Mouse (Mus musculus): ENCODE results near the gene Nhlrc3. TPM values are rescaled to one million over a fixed set of nuclear protein-coding genes. Genes with fewer than 3 reads are reported as not detected.

Gene Nhlrc3
- polyA plus RNA-seq, 1 experiment from 2014 or later, result 9.0 TPM

DNA sequence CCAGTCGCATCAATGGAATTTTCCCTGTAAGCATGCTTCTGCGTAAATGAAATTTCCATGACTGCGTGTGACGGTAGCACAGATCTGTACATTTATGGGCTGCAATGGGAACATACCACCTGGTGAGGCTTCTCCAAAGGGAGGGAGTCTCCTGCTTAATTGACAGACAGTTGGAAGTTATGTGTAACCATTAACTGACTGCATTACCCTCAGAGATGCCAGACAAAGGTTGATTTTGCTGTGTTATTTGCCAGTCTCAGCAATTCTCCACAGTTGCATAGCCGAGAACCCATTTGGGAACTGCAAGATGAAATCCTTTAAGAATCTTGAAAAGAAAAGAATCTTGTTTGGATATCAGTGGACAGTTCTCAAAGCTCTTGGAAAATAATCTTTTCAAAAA is 8.9 kb upstream of the Nhlrc3 start:
- H3K9me3 ChIP-seq (ENCODE audit: control insufficient read depth, low read length), result no peaks in the 10 kb centered on the region
- ATAC-seq (ENCODE audit: low FRiP score, low TSS enrichment), result no peak
- TF ChIP-seq CTCF (IDR thresholded peaks at IDR 0.05; ENCODE audit: low read depth) (no peak), EP300 (optimal IDR thresholded peaks at IDR 0.05) (no peak)
- peaks cover 31% of the 10 kb centered on the region for H3K36me3 ChIP-seq (ENCODE audit: control insufficient read depth, insufficient read depth, low read length)
- no peak overlapping the region for H3K9ac ChIP-seq (ENCODE audit: low read length)
- WGBS, result 96% methylated on average over 5 of the region's 5 CpGs
- no peak overlapping the region for H3K4me3 ChIP-seq (ENCODE audit: low read depth, low read length)
- H3K4me2 ChIP-seq (replicated peaks; ENCODE audit: low read depth), result no peak overlapping the region
- DNase-seq (ENCODE audit: low spot score), result no peak
- no peaks in the 10 kb centered on the region for H3K27me3 ChIP-seq (ENCODE audit: control insufficient read depth, insufficient read depth, low read length)
- H3K27ac ChIP-seq (replicated peaks), result no peak overlapping the region
- H3K4me1 ChIP-seq (replicated peaks; ENCODE audit: control insufficient read depth, insufficient read depth), result no peaks in the 10 kb centered on the region

DNA sequence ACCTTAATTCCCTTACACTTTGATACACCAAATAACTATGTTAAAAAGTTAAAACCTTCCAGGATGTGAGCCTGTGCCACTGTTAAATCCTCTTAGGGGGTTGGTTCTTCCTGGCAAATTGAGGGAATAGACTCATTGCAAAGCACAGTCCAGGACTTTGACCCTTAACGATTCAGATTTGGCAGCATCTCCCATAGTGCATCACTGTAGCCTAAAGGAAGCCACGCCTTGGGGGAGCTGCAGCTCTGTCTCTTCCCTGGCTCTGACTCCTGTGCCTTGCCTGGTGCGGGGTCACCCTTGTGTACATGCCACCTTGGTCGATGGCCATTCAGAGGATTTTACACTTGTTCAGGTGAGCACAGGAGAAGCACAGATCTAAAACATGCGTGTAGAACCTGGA is 6.5 kb upstream of the Nhlrc3 start:
- peaks cover 27% of the 10 kb centered on the region for H3K36me3 ChIP-seq (ENCODE audit: control insufficient read depth, insufficient read depth, low read length)
- no peak for ATAC-seq (ENCODE audit: low FRiP score, low TSS enrichment)
- no peaks in the 10 kb centered on the region for H3K27me3 ChIP-seq (ENCODE audit: control insufficient read depth, insufficient read depth, low read length)
- no peaks in the 10 kb centered on the region for H3K9me3 ChIP-seq (ENCODE audit: control insufficient read depth, low read length)
- TF ChIP-seq EP300 (optimal IDR thresholded peaks at IDR 0.05) (no peak), CTCF (IDR thresholded peaks at IDR 0.05; ENCODE audit: low read depth) (no peak)
- no peak for DNase-seq (ENCODE audit: low spot score)
- no peak overlapping the region for H3K9ac ChIP-seq (ENCODE audit: low read length)
- no peaks in the 10 kb centered on the region for H3K4me1 ChIP-seq (replicated peaks; ENCODE audit: control insufficient read depth, insufficient read depth)
- H3K4me2 ChIP-seq (replicated peaks; ENCODE audit: low read depth), result no peak overlapping the region
- H3K27ac ChIP-seq (replicated peaks), result no peak overlapping the region
- WGBS, result 88% methylated on average over 5 of the region's 5 CpGs
- H3K4me3 ChIP-seq (ENCODE audit: low read depth, low read length), result no peak overlapping the region

DNA sequence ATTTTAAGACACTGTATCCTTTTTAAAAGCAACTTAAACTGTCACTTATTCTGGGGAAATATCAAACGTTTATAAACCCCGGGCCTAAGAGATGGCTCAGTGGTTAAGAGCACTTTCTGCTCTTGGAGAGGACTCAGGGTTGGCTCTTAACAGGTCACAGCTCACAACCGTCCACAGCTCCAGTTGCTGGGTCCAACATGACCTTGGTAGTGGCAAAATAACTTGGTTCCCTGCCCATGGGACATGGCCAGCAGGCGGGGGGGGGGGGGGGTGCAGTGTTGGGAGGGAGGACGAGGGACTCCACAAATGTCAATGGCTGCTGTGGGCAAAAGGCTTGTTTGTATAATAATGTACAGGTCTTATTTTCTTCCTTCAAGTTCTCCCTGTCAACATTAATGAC is 4.2 kb upstream of the Nhlrc3 start:
- H3K4me2 ChIP-seq (replicated peaks; ENCODE audit: low read depth), result no peak overlapping the region
- DNase-seq (ENCODE audit: low spot score) (no peak), ATAC-seq (ENCODE audit: low FRiP score, low TSS enrichment) (no peak)
- 63% methylated on average over 5 of the region's 5 CpGs for WGBS
- TF ChIP-seq EP300 (optimal IDR thresholded peaks at IDR 0.05) (no peak), CTCF (IDR thresholded peaks at IDR 0.05; ENCODE audit: low read depth) (no peak)
- no peak overlapping the region for H3K9ac ChIP-seq (ENCODE audit: low read length)
- no peaks in the 10 kb centered on the region for H3K4me1 ChIP-seq (replicated peaks; ENCODE audit: control insufficient read depth, insufficient read depth)
- H3K9me3 ChIP-seq (ENCODE audit: control insufficient read depth, low read length), result no peaks in the 10 kb centered on the region
- H3K27ac ChIP-seq (replicated peaks), result no peak overlapping the region
- no peaks in the 10 kb centered on the region for H3K27me3 ChIP-seq (ENCODE audit: control insufficient read depth, insufficient read depth, low read length)
- no peak overlapping the region for H3K4me3 ChIP-seq (ENCODE audit: low read depth, low read length)
- peaks cover 12% of the 10 kb centered on the region for H3K36me3 ChIP-seq (ENCODE audit: control insufficient read depth, insufficient read depth, low read length)

DNA sequence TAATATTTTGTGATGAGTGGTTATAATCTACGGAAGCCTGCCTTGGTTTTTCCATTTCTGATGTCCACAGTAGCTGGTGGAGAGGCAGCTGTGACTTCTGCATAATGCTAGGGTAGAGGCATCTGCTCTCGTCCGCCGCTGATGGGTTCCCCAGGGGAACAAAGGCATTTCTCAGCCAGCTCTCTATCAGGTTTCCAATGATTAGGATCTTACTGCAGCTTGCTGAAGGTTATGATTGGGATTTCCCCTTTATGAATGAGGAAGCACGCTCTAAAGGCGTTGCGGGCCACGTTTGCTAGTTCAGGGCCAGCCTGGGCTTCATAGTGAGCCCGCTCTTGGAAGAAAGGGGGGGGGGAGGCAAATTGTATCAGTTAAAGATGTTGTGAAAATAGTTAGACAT is 3.3 kb upstream of the Nhlrc3 start:
- 0 out of 2 replicates have a peak overlapping the region, but pooled peaks have one; percentile 3 for H3K4me2 ChIP-seq (replicated peaks; ENCODE audit: low read depth)

DNA sequence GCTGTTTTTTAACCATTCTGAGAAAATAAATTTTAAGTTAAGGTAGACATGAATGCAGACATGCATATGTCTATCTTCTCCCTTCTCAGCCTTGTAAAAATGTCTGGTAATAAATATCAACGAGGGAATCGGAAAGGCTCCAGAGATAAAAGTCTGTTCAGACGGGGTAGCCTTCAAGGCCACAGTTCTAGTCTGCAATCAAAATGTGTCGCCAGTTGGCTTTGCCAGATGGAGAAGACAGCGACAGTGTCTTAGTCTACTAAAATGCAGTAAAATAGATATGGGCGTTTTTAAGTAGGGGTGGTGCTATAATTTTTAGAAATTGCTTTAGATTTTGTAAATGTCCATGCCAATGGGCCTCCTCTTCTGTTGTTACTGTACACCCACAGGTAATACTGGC is 2.2 kb upstream of the Nhlrc3 start:
- TF ChIP-seq EP300 (optimal IDR thresholded peaks at IDR 0.05) (no peak), CTCF (IDR thresholded peaks at IDR 0.05; ENCODE audit: low read depth) (no peak)
- no peak overlapping the region for H3K27ac ChIP-seq (replicated peaks)
- H3K27me3 ChIP-seq (ENCODE audit: control insufficient read depth, insufficient read depth, low read length), result no peaks in the 10 kb centered on the region
- no peaks in the 10 kb centered on the region for H3K4me1 ChIP-seq (replicated peaks; ENCODE audit: control insufficient read depth, insufficient read depth)
- 0 out of 2 replicates have a peak overlapping the region, but pooled peaks have one; percentile 95 for H3K4me3 ChIP-seq (ENCODE audit: low read depth, low read length)
- WGBS, result 33% methylated on average over 6 of the region's 6 CpGs
- H3K9ac ChIP-seq (ENCODE audit: low read length), result no peak overlapping the region
- H3K36me3 ChIP-seq (ENCODE audit: control insufficient read depth, insufficient read depth, low read length), result peaks cover 3% of the 10 kb centered on the region; the same call in 1 of the 2 replicates
- DNase-seq (ENCODE audit: low spot score), result no peak
- ATAC-seq (ENCODE audit: low FRiP score, low TSS enrichment), result no peak
- peak overlapping the region; percentile 31 for H3K4me2 ChIP-seq (replicated peaks; ENCODE audit: low read depth)
- H3K9me3 ChIP-seq (ENCODE audit: control insufficient read depth, low read length), result no peaks in the 10 kb centered on the region

More for the DNA sequence above, 3.3 kb upstream of the Nhlrc3 start:
- H3K9ac ChIP-seq (ENCODE audit: low read length), result no peak overlapping the region
- no peaks in the 10 kb centered on the region for H3K9me3 ChIP-seq (ENCODE audit: control insufficient read depth, low read length)
- H3K4me1 ChIP-seq (replicated peaks; ENCODE audit: control insufficient read depth, insufficient read depth), result no peaks in the 10 kb centered on the region
- 75% methylated on average over 9 of the region's 9 CpGs for WGBS
- H3K27me3 ChIP-seq (ENCODE audit: control insufficient read depth, insufficient read depth, low read length), result no peaks in the 10 kb centered on the region
- H3K36me3 ChIP-seq (ENCODE audit: control insufficient read depth, insufficient read depth, low read length), result peaks cover 11% of the 10 kb centered on the region
- no peak for ATAC-seq (ENCODE audit: low FRiP score, low TSS enrichment)
- TF ChIP-seq EP300 (optimal IDR thresholded peaks at IDR 0.05) (no peak), CTCF (IDR thresholded peaks at IDR 0.05; ENCODE audit: low read depth) (no peak)
- DNase-seq (ENCODE audit: low spot score), result no peak
- H3K4me3 ChIP-seq (ENCODE audit: low read depth, low read length), result no peak overlapping the region
- H3K27ac ChIP-seq (replicated peaks), result no peak overlapping the region

DNA sequence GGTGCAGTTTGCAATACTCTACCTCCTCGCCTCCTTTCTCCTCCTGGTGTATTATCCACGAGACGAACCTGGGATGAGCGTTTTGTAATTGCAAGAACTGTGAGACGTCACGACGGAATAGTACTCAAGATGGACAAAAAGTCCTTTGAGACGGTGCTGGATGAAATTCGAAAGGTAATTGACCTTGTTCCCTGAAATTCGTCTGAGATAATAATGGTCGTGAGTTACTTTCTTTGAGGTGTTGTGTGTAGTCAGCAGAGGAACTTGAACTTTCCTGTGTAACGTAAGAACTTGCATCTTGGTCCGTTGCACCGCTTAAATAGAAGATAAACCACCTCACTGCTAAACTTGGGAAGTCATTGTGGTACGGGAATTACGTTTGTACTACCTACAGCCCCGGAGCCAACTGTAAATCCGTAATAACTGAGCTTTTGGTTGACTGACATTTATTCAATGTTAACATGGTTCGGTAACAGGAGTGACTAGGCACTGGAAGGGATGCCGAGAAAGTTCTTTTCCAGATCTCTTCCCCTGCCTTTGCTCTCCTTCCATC is 1.1 kb upstream of the Nhlrc3 start:
- Histone ChIP-seq H3K9ac (ENCODE audit: low read length) (peak overlapping the region; percentile 92), H3K36me3 (ENCODE audit: control insufficient read depth, insufficient read depth, low read length) (peaks cover 4% of the 10 kb centered on the region), H3K27me3 (ENCODE audit: control insufficient read depth, insufficient read depth, low read length) (no peaks in the 10 kb centered on the region), H3K27ac (replicated peaks) (peak overlapping the region; percentile 93), H3K4me3 (ENCODE audit: low read depth, low read length) (peak overlapping the region; percentile 95), H3K4me1 (replicated peaks; ENCODE audit: control insufficient read depth, insufficient read depth) (no peaks in the 10 kb centered on the region), H3K9me3 (ENCODE audit: control insufficient read depth, low read length) (no peaks in the 10 kb centered on the region), H3K4me2 (replicated peaks; ENCODE audit: low read depth) (peak overlapping the region; percentile 82)
- ATAC-seq (ENCODE audit: low FRiP score, low TSS enrichment) (no peak), DNase-seq (ENCODE audit: low spot score) (no peak)
- 1% methylated on average over 20 of the region's 20 CpGs for WGBS
- TF ChIP-seq EP300 (optimal IDR thresholded peaks at IDR 0.05) (no peak), CTCF (IDR thresholded peaks at IDR 0.05; ENCODE audit: low read depth) (no peak)

All from stomach, postnatal 0 days (tissue).